Mouse (Mus musculus) midbrain, embryonic 16.5 days (tissue): ENCODE data around the gene Ncf2. TPM values are rescaled to one million over a fixed set of nuclear protein-coding genes. Genes with fewer than 3 reads are reported as not detected.

ENCODE experiments used
- ATAC-seq: fragments of 200-750 bp; cut with Nextera tagmentation; 2 replicates; pipeline ENCODE4 v1.8.0; 2017; ENCODE audit warnings: moderate TSS enrichment
- H3K27ac ChIP-seq: fragments of 300-500 bp; sonication (generic); 2 replicates; pipeline ENCODE4 v1.5.1; 2014; ENCODE audit warnings: mild to moderate bottlenecking, low read length, mixed read lengths
- H3K27me3 ChIP-seq: fragments of 300-500 bp; sonication (generic); 2 replicates; pipeline ENCODE4 v1.6.1; 2014; ENCODE audit warnings: low read depth, low read length, mixed read lengths; ENCODE audit not compliant: control insufficient read depth, insufficient read depth
- H3K36me3 ChIP-seq: fragments of 300-500 bp; sonication (generic); 2 replicates; pipeline ENCODE4 v1.6.1; 2014; ENCODE audit warnings: mild to moderate bottlenecking, low read length, moderate library complexity, mixed read lengths; ENCODE audit not compliant: control insufficient read depth, insufficient read depth
- H3K4me1 ChIP-seq: fragments of 300-500 bp; sonication (generic); 2 replicates; pipeline ENCODE4 v1.6.1; 2014; ENCODE audit warnings: mild to moderate bottlenecking, low read length, mixed read lengths; ENCODE audit not compliant: control insufficient read depth, insufficient read depth
- H3K4me2 ChIP-seq: fragments of 300-500 bp; sonication (generic); 2 replicates; pipeline ENCODE4 v1.6.1; 2014; ENCODE audit warnings: mild to moderate bottlenecking, low read length, mixed read lengths
- H3K4me3 ChIP-seq: fragments of 300-500 bp; sonication (generic); 2 replicates; pipeline ENCODE4 v1.5.1; 2014; ENCODE audit warnings: low read depth, mild to moderate bottlenecking, low read length, moderate library complexity, mixed read lengths
- H3K9ac ChIP-seq: fragments of 300-500 bp; sonication (generic); 2 replicates; pipeline ENCODE4 v1.6.1; 2014; ENCODE audit warnings: low read depth, low read length, mixed read lengths
- H3K9me3 ChIP-seq: fragments of 300-500 bp; sonication (generic); replicated peaks from 2 replicates; pipeline ENCODE4 v1.6.1; 2014; ENCODE audit warnings: mild to moderate bottlenecking, low read length, mixed read lengths; ENCODE audit not compliant: control insufficient read depth, poor library complexity, severe bottlenecking
- WGBS: fragments of 180-500 bp; shearing (Covaris S2); extraction: QIAGEN DNeasy Blood & Tissue Kit; methylation state at CpG from one replicate; pipeline ENCODE4 v1.1.7; 2014; 5-methylcytosine and 5-hydroxymethylcytosine counted together
- polyA plus RNA-seq: library from polyadenylated mRNA; unstranded; fragments of >200 nt; fragmentation: Nextera tagmentation; extraction: Ambion mirVana; gene quantifications from 2 replicates; pipeline ENCODE4 v1.2.1, GENCODE M21; 2015

Ncf2 gene
- polyA plus RNA-seq, 1 experiment from 2014 or later, result 2.3 TPM

DNA sequence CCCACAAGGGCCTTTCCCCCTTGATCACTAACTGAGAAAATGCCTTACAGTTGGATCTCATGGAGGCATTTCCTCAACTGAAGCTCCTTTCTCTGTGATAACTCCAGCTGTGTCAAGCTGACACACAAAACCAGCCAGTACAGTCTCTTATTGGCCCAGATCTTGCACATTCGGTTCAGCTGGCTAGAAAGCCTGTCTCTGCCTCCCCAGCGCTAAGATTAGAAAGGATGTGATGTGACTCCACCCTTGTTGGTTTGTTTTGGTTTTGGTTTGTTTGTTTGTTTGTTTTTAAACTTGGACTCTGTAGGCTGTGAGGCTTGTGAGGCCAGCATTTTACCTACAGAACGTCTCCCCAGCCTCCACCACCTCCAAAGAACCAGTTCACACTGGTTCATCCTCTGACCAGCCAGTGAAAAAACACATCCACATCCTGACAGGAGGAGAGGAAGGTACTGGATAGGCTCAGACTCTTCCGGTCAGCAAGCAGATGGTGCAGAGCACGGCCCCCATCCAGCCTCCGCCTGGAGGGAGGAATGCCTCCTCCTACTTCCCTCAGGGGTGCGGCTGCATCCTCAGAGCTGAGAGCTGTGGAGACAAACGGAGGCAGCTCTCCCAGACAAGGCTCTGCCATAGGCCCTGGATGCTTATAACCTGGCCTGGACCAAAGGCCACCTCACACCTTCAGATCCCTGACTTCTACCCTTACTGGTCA lies 9.7 kb downstream of the Ncf2 start:
- 47% methylated on average over 8 of the region's 8 CpGs for WGBS
- Histone ChIP-seq H3K4me2 (no peak overlapping the region), H3K36me3 (no peaks in the 10 kb centered on the region), H3K9ac (no peak overlapping the region), H3K4me3 (no peak overlapping the region), H3K4me1 (no peaks in the 10 kb centered on the region), H3K27ac (no peak overlapping the region), H3K27me3 (no peaks in the 10 kb centered on the region), H3K9me3 (no peaks in the 10 kb centered on the region)
- no peak for ATAC-seq

DNA sequence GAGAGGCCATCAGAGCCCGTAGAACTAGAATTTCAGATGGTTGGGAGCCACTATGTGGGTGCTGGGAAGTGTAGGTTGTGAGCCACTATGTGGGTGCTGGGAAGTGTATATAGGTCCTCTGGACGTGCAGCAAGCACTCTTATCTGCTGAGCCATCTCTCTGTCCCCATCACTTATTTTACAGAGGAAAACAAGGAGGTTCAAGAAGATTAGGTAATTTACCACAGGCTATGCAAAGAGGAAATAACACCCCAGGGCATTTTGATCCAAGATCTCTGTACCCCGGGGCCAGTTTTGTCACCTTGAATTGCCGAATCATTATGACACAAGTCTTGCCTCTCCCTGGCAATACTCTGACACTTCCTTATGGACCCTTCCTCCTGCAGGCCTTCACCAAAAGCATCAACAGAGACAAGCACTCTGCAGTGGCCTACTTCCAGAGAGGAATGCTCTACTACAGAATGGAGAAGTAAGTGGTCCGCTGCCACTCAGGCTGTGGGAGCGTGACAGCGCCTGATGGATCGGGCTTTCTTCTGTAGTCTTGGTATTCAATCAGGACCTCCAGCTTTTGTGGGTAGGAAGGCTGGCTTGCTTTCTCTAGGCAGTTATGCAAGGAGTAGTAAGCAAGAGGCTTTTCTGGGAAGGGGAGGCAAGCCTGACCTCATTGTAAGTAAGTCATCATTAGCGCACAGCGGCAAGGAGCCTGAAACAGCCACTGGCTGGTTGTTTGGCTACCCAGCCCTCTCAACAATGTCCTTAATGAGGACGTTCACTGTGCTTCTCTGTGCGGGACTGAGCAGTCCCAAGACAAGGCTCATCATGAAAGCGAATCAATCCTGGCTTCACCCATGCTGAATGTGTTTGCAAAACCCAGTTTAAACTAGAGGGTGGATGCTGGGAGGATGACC lies 10.8 kb downstream of the Ncf2 start:
- 63% methylated on average over 13 of the region's 13 CpGs for WGBS
- no peak for ATAC-seq

DNA sequence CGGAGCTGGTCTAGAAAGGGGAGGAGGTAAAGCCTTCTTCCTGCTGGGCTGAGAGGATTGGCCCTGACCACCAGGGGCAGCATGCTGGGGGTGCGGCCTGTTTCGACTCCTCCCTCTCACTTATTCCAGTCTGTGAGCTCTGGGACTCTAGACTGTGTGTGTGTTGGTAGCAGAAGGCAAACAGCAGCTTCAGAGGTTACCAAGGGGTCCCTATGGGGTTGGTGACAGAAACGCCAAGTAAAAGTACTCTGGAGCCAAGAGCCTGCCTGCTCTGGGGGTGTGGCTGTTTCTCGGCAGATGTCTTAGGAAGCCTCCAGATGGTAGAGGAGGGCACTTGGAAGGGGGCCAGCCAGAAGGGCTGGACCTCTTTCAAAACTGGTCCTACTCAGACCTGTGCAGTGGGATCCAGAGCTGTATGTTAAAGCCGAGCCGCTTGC lies 15.3 kb downstream of the Ncf2 start:
- no peak overlapping the region for H3K27ac ChIP-seq

More for the DNA sequence above, 10.8 kb downstream of the Ncf2 start:
- Histone ChIP-seq H3K27ac (no peak overlapping the region), H3K36me3 (no peaks in the 10 kb centered on the region), H3K9ac (no peak overlapping the region), H3K4me3 (no peak overlapping the region), H3K4me1 (no peaks in the 10 kb centered on the region), H3K9me3 (no peaks in the 10 kb centered on the region), H3K4me2 (no peak overlapping the region), H3K27me3 (no peaks in the 10 kb centered on the region)

DNA sequence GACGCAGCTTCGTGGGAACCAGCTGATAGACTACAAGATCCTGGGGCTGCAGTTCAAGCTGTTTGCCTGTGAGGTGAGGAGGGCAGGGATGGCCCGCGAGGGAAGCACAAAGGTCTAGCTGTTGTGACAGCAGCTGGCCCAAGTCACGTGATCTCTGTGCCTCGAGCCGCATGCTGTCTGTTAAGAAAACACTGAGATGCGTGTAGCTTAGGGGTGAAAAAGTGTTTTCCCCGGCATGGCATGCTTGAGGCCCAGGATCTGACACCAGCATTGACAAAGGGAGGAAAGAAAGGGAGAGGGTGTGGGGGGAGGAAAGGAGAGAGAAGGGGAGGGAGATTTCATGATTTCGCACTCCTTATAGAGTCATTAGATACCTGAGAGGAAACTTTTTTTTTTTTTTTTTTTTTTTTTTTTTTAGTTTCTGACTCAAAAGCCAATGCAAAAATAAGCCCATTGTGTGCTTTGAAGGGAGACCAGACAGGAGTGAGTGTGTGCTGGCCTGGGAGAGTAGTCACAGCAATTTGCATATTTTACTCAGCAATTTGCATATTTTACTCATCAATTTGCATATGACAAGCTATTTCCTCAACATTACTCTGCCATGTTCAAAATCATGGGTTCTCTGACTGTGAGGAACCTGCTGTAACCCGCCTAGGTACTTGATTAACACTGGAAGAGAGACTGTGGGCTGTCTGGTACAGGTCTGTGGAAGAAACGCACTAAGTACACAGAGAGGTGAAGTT lies 17.2 kb downstream of the Ncf2 start:
- peak overlapping the region; percentile 62; the same call in 1 of the 2 replicates for H3K27ac ChIP-seq
- no peak overlapping the region for H3K4me3 ChIP-seq
- H3K4me2 ChIP-seq, result no peak overlapping the region
- H3K36me3 ChIP-seq, result no peaks in the 10 kb centered on the region
- no peak overlapping the region for H3K9ac ChIP-seq
- peak; percentile 65 for ATAC-seq
- no peaks in the 10 kb centered on the region for H3K9me3 ChIP-seq
- WGBS, result 21% methylated on average over 12 of the region's 12 CpGs
- H3K4me1 ChIP-seq, result peaks cover 12% of the 10 kb centered on the region
- H3K27me3 ChIP-seq, result no peaks in the 10 kb centered on the region

More for the DNA sequence above, 15.3 kb downstream of the Ncf2 start:
- WGBS, result 38% methylated on average over 7 of the region's 7 CpGs
- Histone ChIP-seq H3K4me2 (no peak overlapping the region), H3K9ac (no peak overlapping the region), H3K4me3 (no peak overlapping the region), H3K27me3 (no peaks in the 10 kb centered on the region), H3K36me3 (no peaks in the 10 kb centered on the region), H3K9me3 (no peaks in the 10 kb centered on the region), H3K4me1 (peaks cover 12% of the 10 kb centered on the region)
- peak; percentile 75 for ATAC-seq

GRCm38 (mm10) chr1:152817794-152818193 lies 17.8 kb downstream of the Ncf2 start:
- Histone ChIP-seq H3K27me3 (no peaks in the 10 kb centered on the region), H3K4me1 (peaks cover 12% of the 10 kb centered on the region), H3K36me3 (no peaks in the 10 kb centered on the region), H3K27ac (no peak overlapping the region; the same call in 1 of the 2 replicates), H3K4me2 (no peak overlapping the region), H3K4me3 (no peak overlapping the region), H3K9me3 (no peaks in the 10 kb centered on the region; the same call in 1 of the 2 replicates), H3K9ac (no peak overlapping the region)
- no peak for ATAC-seq
- 27% methylated on average over 10 of the region's 10 CpGs for WGBS

DNA sequence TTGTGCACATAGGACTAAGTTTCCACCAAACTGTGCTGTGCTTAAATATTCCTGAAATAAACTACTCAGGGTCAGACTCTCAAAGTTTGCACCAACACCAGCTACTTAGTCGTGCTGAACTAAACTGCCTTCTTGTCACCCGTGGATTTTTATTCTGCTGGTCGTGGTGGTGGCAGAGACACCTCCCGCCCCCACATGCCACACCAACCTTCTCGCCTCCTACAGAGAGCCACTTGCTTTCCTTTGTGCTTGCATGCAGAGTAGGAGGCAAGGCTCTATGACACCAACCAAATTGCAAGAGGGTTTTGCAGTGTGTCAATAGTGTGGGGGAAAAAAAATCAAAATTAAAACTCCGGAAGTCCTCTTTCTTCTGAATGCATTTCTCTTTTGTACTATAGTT lies 19.6 kb downstream of the Ncf2 start:
- no peak overlapping the region for H3K27ac ChIP-seq
- no peaks in the 10 kb centered on the region for H3K27me3 ChIP-seq
- H3K4me3 ChIP-seq, result no peak overlapping the region
- H3K9ac ChIP-seq, result no peak overlapping the region
- 82% methylated on average over 6 of the region's 6 CpGs for WGBS
- ATAC-seq, result no peak
- H3K36me3 ChIP-seq, result no peaks in the 10 kb centered on the region
- no peaks in the 10 kb centered on the region; the same call in 1 of the 2 replicates for H3K9me3 ChIP-seq
- H3K4me1 ChIP-seq, result peaks cover 12% of the 10 kb centered on the region
- H3K4me2 ChIP-seq, result no peak overlapping the region

GRCm38 (mm10) chr1:152820911-152821695 lies 21.1 kb downstream of the Ncf2 start:
- Histone ChIP-seq H3K4me1 (peaks cover 12% of the 10 kb centered on the region), H3K27ac (no peak overlapping the region), H3K27me3 (no peaks in the 10 kb centered on the region), H3K4me2 (no peak overlapping the region), H3K36me3 (no peaks in the 10 kb centered on the region), H3K9me3 (no peaks in the 10 kb centered on the region; the same call in 1 of the 2 replicates), H3K9ac (no peak overlapping the region), H3K4me3 (no peak overlapping the region)
- WGBS, result 76% methylated on average over 7 of the region's 7 CpGs
- ATAC-seq, result no peak

- Histone ChIP-seq H3K27me3 (no peaks in the 10 kb centered on the region), H3K4me2 (no peak overlapping the region), H3K9me3 (no peaks in the 10 kb centered on the region; the same call in 1 of the 2 replicates), H3K27ac (no peak overlapping the region), H3K4me3 (no peak overlapping the region), H3K9ac (no peak overlapping the region), H3K4me1 (peaks cover 12% of the 10 kb centered on the region), H3K36me3 (no peaks in the 10 kb centered on the region)
- no peak for ATAC-seq
- WGBS, result 87% methylated on average over 4 of the region's 4 CpGs
Observed at GRCm38 (mm10) chr1:152821746-152822145, 21.8 kb downstream of the Ncf2 start.
